Mouse (Mus musculus) hindbrain, embryonic 16.5 days (tissue): Measurements from ENCODE around the gene Ugt1a2. TPM values are rescaled to one million over a fixed set of nuclear protein-coding genes. Genes with fewer than 3 reads are reported as not detected.

Experiments
- ATAC-seq: fragments of 200-750 bp; cut with Nextera tagmentation; 2 replicates; pipeline ENCODE4 v1.8.0; 2017; ENCODE audit warnings: moderate TSS enrichment, moderate library complexity
- H3K27ac ChIP-seq: fragments of 300-500 bp; sonication (generic); 2 replicates; pipeline ENCODE4 v1.5.1; 2014; ENCODE audit warnings: low read depth, mild to moderate bottlenecking, control low read depth, low read length, moderate library complexity
- H3K27me3 ChIP-seq: fragments of 300-500 bp; sonication (generic); replicated peaks from 2 replicates; pipeline ENCODE4 v1.6.1; 2014; ENCODE audit warnings: low read length; ENCODE audit not compliant: control insufficient read depth, insufficient read depth
- H3K36me3 ChIP-seq: fragments of 300-500 bp; sonication (generic); 2 replicates; pipeline ENCODE4 v1.6.1; 2014; ENCODE audit warnings: mild to moderate bottlenecking, low read length, moderate library complexity, mixed read lengths; ENCODE audit not compliant: control insufficient read depth, insufficient read depth
- H3K4me1 ChIP-seq: fragments of 300-500 bp; sonication (generic); 2 replicates; pipeline ENCODE4 v1.6.1; 2014; ENCODE audit warnings: low read depth, low read length; ENCODE audit not compliant: control insufficient read depth, insufficient read depth
- H3K4me2 ChIP-seq: fragments of 300-500 bp; sonication (generic); 2 replicates; pipeline ENCODE4 v1.6.1; 2014; ENCODE audit warnings: mild to moderate bottlenecking, low read length, control low read depth, moderate library complexity
- H3K4me3 ChIP-seq: fragments of 300-500 bp; sonication (generic); 2 replicates; pipeline ENCODE4 v1.5.1; 2014; ENCODE audit warnings: mild to moderate bottlenecking, low read length, control low read depth, moderate library complexity
- H3K9ac ChIP-seq: fragments of 300-500 bp; sonication (generic); 2 replicates; pipeline ENCODE4 v1.6.1; 2014; ENCODE audit warnings: low read depth, mild to moderate bottlenecking, control low read depth, low read length, moderate library complexity
- H3K9me3 ChIP-seq: fragments of 300-500 bp; sonication (generic); 2 replicates; pipeline ENCODE4 v1.6.1; 2014; ENCODE audit warnings: mild to moderate bottlenecking, low read length, moderate library complexity; ENCODE audit not compliant: control insufficient read depth
- WGBS: fragments of 180-500 bp; shearing (Covaris S2); extraction: QIAGEN DNeasy Blood & Tissue Kit; methylation state at CpG from one replicate; pipeline ENCODE4 v1.1.7; 2014; 5-methylcytosine and 5-hydroxymethylcytosine counted together
- polyA plus RNA-seq: library from polyadenylated mRNA; unstranded; fragments of >200 nt; fragmentation: Nextera tagmentation; extraction: Ambion mirVana; gene quantifications from 2 replicates; pipeline ENCODE4 v1.2.1, GENCODE M21; 2015

Gene Ugt1a2
- polyA plus RNA-seq, 1 experiment from 2014 or later = not detected

DNA sequence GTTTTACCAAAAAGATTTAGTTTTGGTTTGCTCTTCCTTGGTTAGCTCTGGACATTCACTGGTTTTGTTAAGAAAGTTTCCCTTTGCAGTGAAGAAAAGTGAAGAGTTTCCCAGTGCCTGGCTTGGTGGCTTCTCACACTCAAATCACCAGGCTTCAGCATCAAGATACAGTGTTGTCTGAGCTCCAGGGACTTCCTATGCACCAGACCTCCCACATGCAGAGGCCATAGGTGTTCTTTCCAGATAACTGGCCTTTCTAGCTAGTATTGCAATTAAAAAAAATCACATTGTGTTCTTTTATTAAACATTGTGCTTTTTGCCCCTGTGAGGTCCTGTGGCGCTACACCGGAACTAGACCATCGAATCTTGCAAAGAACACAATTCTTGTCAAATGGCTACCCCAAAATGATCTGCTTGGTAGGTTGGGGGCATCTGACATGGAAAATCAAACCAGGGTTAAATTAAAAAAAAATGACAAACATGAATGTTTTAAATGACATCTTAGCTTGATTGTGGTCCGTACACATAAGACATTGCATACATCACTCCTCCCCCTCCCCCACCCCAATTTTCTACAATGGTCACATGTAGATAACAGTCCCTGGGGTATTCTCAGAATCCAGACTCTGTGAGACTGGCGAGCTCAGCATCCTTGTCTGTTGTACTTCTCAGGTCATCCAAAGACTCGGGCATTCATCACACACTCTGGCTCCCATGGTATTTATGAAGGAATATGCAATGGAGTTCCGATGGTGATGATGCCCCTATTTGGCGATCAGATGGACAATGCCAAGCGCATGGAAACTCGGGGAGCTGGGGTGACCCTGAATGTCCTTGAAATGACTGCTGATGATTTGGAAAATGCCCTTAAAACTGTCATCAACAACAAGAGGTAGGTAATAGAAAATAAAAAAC lies 15.3 kb downstream of the Ugt1a2 start:
- Histone ChIP-seq H3K9me3 (peaks cover 61% of the 10 kb centered on the region), H3K27ac (no peak overlapping the region), H3K4me1 (no peaks in the 10 kb centered on the region), H3K9ac (no peak overlapping the region), H3K36me3 (no peaks in the 10 kb centered on the region), H3K4me3 (no peak overlapping the region), H3K4me2 (no peak overlapping the region), H3K27me3 (no peaks in the 10 kb centered on the region)
- 70% methylated on average over 10 of the region's 10 CpGs for WGBS
- no peak for ATAC-seq

DNA sequence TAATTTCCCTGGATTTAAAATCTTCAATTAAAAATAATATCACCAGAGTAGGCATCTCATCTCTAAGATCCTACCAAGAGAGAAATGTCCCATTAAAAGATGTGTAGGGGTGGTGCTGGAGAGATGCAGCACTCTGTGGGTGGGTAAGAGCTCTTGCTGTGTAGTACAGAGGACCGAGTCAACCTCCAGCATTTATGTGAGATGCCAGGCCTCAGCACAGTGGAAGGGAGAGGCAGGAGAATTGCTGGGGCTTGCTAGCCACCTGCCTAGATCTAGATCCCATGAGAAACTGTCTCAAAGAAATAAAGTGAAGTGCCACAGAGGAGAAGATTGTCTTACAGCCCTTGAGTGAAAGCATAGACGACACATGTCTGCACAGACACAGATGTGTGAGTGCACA lies 16.1 kb downstream of the Ugt1a2 start:
- Histone ChIP-seq H3K27me3 (no peaks in the 10 kb centered on the region), H3K4me2 (no peak overlapping the region), H3K4me1 (no peaks in the 10 kb centered on the region), H3K9ac (no peak overlapping the region), H3K27ac (no peak overlapping the region), H3K4me3 (no peak overlapping the region), H3K9me3 (peaks cover 58% of the 10 kb centered on the region), H3K36me3 (no peaks in the 10 kb centered on the region)
- ATAC-seq = no peak
- WGBS = 56% methylated on average over 2 of the region's 2 CpGs

DNA sequence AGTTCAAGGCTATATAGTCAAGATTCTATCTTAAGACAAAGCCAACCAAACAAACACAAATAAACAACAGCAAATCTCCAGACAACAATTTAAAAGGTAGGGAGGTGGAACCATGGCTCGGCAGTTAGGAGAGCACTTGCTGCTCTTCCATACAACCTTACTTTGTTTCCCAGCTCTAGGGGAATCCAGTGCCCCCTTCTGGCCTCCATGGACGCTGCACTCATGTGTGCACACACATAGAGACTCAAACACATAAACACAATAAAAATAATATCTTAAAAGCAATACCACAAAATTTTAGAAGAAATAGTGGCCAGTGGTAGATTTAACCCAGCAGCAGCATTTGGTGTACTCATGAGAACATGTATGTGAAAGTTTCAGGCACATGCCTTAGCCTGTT lies 16.7 kb downstream of the Ugt1a2 start:
- ATAC-seq = no peak
- peaks cover 54% of the 10 kb centered on the region for H3K9me3 ChIP-seq

DNA sequence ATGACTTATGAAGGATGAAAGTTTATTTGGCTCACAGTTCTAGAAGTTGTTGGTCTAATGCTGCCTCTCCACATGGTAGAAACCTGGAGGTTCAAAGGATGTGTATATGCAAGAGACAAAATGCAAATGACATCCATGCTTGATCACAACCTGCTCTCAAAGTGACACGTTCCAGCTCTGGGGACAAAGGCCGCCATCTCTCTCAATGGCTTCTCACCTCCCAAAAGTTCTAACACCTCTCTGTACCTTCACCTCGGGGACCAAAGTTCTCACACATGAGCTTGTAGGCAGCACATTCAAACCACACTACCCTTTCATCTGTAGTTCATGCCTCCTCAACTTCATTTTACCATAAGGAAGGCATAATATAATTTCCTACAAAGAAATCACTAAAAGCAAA lies 17.2 kb downstream of the Ugt1a2 start:
- Histone ChIP-seq H3K27ac (no peak overlapping the region), H3K9ac (no peak overlapping the region), H3K4me3 (no peak overlapping the region), H3K27me3 (no peaks in the 10 kb centered on the region), H3K36me3 (no peaks in the 10 kb centered on the region), H3K9me3 (peaks cover 51% of the 10 kb centered on the region), H3K4me1 (no peaks in the 10 kb centered on the region), H3K4me2 (no peak overlapping the region)
- 41% methylated on average over 3 of the region's 3 CpGs for WGBS
- no peak for ATAC-seq

More for the DNA sequence above, 16.7 kb downstream of the Ugt1a2 start:
- H3K9ac ChIP-seq = no peak overlapping the region
- H3K27me3 ChIP-seq = no peaks in the 10 kb centered on the region
- H3K4me2 ChIP-seq = no peak overlapping the region
- no peak overlapping the region for H3K4me3 ChIP-seq
- H3K4me1 ChIP-seq = no peaks in the 10 kb centered on the region
- no peaks in the 10 kb centered on the region for H3K36me3 ChIP-seq
- WGBS = 65% methylated on average over 2 of the region's 2 CpGs
- no peak overlapping the region for H3K27ac ChIP-seq

DNA sequence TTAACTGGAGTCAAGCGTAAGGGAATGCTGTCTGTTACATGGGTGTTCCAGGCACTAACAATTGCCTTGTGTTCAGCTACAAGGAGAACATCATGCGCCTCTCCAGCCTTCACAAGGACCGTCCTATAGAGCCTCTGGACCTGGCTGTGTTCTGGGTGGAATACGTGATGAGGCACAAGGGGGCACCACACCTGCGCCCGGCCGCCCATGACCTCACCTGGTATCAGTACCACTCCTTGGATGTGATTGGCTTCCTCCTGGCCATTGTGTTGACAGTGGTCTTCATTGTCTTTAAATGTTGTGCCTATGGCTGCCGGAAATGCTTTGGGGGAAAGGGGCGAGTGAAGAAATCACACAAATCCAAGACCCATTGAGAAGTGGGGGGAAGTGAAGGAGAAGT lies 17.6 kb downstream of the Ugt1a2 start:
- 75% methylated on average over 9 of the region's 9 CpGs for WGBS
- Histone ChIP-seq H3K27ac (no peak overlapping the region), H3K9me3 (peaks cover 47% of the 10 kb centered on the region), H3K4me3 (no peak overlapping the region), H3K9ac (no peak overlapping the region), H3K27me3 (no peaks in the 10 kb centered on the region), H3K4me2 (no peak overlapping the region), H3K36me3 (no peaks in the 10 kb centered on the region), H3K4me1 (no peaks in the 10 kb centered on the region)
- no peak for ATAC-seq

GRCm38 (mm10) chr1:88218591-88218990 lies 18.2 kb downstream of the Ugt1a2 start:
- Histone ChIP-seq H3K9me3 (peaks cover 41% of the 10 kb centered on the region), H3K4me3 (no peak overlapping the region), H3K27ac (no peak overlapping the region), H3K4me2 (no peak overlapping the region), H3K27me3 (no peaks in the 10 kb centered on the region), H3K4me1 (no peaks in the 10 kb centered on the region), H3K9ac (no peak overlapping the region), H3K36me3 (no peaks in the 10 kb centered on the region)
- 52% methylated on average over 4 of the region's 4 CpGs for WGBS
- ATAC-seq = no peak

DNA sequence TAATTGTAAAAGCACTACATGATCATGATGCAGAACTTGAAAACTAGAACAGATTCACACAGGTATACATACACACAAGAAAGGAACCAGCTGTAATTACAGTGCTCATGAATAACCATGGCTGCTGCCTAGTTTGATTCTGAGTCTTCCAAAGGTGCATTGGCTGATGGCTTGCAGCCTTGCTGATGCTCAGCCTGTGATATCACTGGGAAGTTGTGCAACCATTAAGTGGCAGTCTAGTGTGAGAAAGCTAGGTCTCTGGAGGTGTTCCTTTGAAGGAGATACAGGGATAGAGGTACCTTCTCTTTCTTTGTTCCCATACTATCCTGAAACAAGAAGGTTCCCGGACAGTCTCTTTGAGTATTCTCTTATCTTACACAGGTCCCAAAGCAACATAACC lies 18.7 kb downstream of the Ugt1a2 start:
- H3K9ac ChIP-seq = no peak overlapping the region
- no peak overlapping the region for H3K4me2 ChIP-seq
- no peaks in the 10 kb centered on the region for H3K4me1 ChIP-seq
- ATAC-seq = no peak
- H3K9me3 ChIP-seq = peaks cover 37% of the 10 kb centered on the region
- no peaks in the 10 kb centered on the region for H3K27me3 ChIP-seq
- 26% methylated on average over 1 of the region's 1 CpGs for WGBS
- no peaks in the 10 kb centered on the region for H3K36me3 ChIP-seq
- no peak overlapping the region for H3K27ac ChIP-seq
- no peak overlapping the region for H3K4me3 ChIP-seq

- H3K4me1 ChIP-seq = no peaks in the 10 kb centered on the region
- H3K9ac ChIP-seq = no peak overlapping the region
- H3K4me2 ChIP-seq = no peak overlapping the region
- H3K9me3 ChIP-seq = peaks cover 27% of the 10 kb centered on the region
- no peak overlapping the region for H3K4me3 ChIP-seq
- H3K27me3 ChIP-seq = no peaks in the 10 kb centered on the region
- no peak overlapping the region for H3K27ac ChIP-seq
- H3K36me3 ChIP-seq = no peaks in the 10 kb centered on the region
- no peak for ATAC-seq
Measured at GRCm38 (mm10) chr1:88220336-88220735, 19.9 kb downstream of the Ugt1a2 start.

GRCm38 (mm10) chr1:88222216-88222615 lies 21.8 kb downstream of the Ugt1a2 start:
- no peak for ATAC-seq
- no peaks in the 10 kb centered on the region for H3K4me1 ChIP-seq
- no peak overlapping the region for H3K27ac ChIP-seq
- no peak overlapping the region for H3K4me2 ChIP-seq
- no peaks in the 10 kb centered on the region for H3K36me3 ChIP-seq
- peaks cover 28% of the 10 kb centered on the region for H3K9me3 ChIP-seq
- H3K9ac ChIP-seq = no peak overlapping the region
- 47% methylated on average over 2 of the region's 2 CpGs for WGBS
- H3K4me3 ChIP-seq = no peak overlapping the region
- no peaks in the 10 kb centered on the region for H3K27me3 ChIP-seq
